Mouse (Mus musculus) G1E-ER4 (cell line): ENCODE data around the gene Clec2l. TPM values are rescaled to one million over a fixed set of nuclear protein-coding genes. Genes with fewer than 3 reads are reported as not detected.

Experiments used
- GATA1 ChIP-seq: IDR thresholded peaks from one replicate; pipeline ENCODE4 v1.8.0; 2012; ENCODE audit warnings: low read length, inconsistent platforms
- polyA plus RNA-seq: library from polyadenylated mRNA; stranded (reverse); fragments of >175 nt; gene quantifications from 2 replicates; pipeline ENCODE4 v1.2.3, GENCODE M21; 2012

The Clec2l gene
- 0.24 and 0.27 TPM in 2 replicates for polyA plus RNA-seq

DNA sequence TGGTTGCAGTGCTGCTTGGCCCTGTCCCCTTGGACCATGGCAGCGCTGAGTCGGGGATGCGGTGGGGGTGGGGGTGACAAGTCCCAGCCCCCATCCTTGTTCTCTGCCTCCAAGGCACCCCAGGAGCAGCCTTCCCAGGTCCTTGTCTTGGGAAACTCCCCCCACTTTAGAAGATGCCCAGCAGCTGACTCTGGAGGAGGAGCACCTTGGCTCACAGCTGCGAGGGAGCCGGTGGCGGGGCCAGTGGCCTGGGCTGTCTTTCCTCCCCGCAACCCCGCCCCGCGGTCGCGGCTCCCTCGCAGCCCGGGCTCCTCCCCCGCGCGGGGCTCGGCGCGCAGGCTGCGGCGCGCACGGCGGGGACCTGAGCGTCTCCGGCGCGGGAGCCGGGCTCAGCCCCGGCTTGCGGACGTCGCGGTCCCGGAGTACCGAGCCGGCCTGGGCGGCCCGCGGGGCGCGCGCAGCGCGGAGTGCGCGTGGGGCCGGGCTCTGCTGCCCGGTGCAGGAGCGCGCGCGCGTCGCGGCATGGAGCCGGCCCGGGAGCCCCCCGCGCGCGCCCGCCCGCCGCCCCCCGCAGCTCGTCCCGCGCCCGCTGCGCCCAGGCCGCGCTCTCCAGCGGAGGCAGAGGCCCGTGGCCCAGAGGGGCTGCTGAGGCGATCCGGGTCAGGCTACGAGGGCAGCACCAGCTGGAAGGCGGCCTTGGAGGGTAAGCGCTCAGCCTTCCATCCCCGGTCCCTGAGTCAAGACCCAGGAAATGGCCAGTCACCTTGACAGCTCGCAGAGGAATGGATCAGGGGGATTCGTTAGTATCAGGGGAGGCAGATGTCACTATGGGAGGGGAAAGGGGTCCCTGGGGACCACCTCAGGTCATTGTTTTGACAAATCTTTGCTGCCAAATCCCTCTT is at the start of gene Clec2l:
TSS of gene Clec2l (plus strand) at position 356 of the 902 bp plus-strand sequence.
- TF ChIP-seq GATA1 = no peak

DNA sequence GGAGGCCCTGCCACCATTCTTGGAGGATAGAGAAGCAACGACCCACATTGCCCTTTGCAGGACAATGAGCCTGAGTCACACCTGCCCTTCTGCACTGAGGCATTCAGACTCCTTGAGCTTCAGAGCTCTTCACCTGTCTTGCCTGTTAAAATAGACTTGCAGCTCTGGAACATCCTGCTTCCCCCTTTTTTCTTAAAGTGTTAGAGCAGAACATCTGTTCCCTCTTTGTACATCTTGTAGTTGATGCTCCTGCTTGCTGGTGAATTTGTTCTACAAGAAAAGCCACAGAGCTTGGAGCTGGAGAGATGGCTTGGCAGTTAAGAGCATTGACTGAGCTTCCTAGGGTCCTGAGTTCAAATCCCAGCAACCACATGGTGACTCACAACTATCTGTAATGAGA is 40.5 kb upstream of the Clec2l start:
- TF ChIP-seq GATA1 = no peak

DNA sequence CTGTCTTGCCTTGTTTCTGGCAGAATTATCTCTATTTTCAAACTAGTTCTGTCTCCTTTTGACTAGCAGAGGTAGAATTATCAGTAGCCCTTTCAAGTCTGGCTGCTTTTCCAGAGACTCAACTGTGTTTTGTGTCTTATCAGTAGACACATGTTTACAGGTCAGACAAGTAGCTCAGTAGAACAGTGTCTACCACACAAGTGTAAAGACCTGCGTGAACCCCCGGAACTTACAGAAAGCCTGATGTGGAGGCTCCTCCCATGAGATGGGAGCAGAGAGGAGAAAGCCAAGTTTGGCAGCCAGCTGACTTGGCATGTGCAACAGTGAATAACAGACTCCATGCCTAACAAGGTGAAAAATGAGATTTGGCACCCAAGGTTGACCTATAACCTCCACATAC is 39.4 kb upstream of the Clec2l start:
- TF ChIP-seq GATA1 = no peak

DNA sequence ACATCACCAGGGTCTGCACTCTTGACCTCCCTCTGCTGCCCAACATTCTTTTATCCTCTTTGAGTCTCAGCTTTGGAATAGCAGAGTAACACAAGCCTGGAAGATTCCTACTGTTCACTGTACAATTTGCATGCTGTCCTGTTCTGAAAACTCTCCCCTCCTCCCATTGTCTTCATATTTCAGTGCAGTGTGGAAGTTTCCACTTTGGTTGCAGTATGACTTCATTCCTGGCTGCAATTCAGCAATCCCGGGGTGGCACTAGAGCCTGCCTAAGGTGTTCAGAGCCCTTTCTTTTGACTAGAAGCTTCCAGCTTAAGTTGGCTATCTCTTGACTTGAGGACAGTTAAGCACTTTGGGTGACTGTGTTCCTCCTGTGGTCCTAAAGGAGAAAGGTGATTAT is 38.4 kb upstream of the Clec2l start:
- TF ChIP-seq GATA1 = no peak

DNA sequence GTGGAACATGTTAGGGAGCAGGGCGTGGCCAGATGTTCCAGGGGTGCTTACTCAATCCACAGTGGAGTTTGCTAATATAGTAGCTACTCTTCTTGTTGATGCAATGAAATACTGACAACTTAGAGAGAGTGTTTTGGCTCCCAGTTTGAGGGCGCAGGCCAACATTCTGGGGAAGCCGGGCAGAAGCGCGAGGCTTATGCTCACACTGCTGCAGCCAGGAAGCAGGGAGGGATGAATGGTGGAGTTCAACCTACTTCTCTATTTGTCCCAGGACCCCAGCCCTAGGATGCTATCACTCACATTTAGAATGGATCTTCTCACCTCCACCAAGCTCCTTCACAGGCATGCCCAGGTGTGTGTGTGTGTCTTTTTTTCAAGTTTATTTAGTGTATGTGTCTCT is 36.8 kb upstream of the Clec2l start:
- TF ChIP-seq GATA1 = no peak

DNA sequence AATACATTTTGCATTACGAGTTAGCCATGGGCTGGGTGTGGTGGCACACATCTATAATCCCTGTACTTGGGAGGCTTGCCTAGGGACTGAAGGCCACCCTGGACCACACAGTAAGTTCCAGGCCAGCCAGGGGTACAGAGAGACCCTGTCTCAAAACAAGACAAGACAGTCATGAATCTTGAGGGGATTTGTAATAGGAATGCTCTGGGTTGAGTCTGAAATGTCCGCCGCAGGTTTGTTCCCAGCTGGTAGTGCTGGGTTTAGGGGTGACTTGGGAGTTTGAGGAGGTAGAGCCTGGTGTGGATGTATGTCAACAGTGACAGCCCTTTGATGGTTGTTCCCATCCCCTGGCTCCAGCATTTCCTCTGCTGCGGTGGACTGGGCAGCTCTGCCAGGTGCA is 35.8 kb upstream of the Clec2l start:
- no peak for TF ChIP-seq GATA1

DNA sequence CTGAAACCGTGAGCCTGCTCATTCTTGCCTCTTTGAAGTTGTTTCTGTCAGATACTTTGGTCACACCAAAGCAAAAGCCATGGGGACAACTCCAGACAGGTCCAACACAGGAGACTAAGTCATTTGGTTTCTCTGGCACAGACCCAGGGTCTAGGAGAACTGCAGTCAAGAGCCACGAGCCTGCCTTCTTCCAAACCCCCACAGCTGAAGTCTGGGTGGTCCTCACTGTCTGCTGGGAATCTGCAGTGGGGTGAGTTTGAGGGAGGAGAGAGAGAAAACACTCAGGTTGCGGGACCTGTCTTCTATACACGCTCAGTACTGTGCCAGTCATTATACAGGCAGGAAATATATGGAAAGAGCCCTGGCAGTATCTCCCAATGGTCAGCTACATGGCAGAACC is 35.4 kb upstream of the Clec2l start:
- no peak for TF ChIP-seq GATA1

DNA sequence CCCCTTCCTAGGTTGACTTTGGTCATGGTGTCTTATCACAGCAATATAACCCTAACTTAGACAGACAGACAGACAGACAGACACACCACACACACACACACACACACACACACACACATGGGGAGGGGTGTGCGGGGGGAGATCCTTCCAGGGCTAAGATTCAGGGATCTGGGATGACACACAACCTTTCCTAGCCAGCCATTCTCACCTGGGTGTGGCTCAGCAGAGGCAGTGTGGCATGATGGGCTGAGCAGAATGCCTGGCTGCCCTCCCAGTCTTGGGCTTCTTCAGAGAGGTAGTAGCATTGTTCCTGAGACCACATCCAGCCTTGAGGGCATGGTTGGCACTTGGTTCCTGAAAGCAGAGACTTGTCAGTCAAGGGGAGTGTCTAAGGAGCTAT is 33.3 kb upstream of the Clec2l start:
- no peak for TF ChIP-seq GATA1

DNA sequence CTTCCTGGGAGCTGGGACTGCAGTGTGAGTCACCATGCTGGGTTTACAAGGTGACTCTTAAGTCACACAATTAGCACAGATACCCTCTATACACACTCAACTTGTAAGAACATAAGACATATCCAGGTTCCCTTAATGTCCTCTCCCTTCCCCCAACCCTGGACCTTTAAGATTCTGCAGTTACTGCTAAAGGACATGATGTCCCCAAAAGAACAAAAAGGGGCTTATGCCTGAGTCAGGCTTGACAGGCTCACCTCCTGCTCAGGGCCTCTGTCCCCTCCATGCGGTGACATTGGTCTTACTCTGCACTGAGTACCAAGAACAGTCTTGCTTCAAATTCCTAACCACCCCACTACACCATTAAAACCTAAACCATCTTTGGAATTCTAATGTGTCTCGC is 30.0 kb upstream of the Clec2l start:
- no peak for TF ChIP-seq GATA1

DNA sequence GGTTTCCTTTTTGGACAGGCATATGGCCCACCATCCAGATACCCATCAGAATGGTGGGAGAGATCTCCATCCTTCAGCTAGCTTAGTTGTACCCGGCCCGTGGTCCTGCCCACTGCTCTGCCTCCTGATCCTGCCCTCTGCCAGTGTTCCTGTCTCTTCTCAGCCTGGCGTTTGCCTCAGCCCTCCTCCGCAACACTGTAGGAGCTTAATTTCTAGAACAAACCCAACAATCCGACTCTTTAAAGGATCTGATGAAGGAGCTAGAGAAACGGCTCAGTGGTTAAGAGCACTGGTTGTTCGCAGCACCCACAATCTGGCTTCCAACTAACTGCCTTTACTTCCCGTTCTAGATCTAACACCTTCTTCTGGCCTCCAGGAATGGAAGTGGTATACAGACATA is 28.4 kb upstream of the Clec2l start:
- no peak for TF ChIP-seq GATA1

DNA sequence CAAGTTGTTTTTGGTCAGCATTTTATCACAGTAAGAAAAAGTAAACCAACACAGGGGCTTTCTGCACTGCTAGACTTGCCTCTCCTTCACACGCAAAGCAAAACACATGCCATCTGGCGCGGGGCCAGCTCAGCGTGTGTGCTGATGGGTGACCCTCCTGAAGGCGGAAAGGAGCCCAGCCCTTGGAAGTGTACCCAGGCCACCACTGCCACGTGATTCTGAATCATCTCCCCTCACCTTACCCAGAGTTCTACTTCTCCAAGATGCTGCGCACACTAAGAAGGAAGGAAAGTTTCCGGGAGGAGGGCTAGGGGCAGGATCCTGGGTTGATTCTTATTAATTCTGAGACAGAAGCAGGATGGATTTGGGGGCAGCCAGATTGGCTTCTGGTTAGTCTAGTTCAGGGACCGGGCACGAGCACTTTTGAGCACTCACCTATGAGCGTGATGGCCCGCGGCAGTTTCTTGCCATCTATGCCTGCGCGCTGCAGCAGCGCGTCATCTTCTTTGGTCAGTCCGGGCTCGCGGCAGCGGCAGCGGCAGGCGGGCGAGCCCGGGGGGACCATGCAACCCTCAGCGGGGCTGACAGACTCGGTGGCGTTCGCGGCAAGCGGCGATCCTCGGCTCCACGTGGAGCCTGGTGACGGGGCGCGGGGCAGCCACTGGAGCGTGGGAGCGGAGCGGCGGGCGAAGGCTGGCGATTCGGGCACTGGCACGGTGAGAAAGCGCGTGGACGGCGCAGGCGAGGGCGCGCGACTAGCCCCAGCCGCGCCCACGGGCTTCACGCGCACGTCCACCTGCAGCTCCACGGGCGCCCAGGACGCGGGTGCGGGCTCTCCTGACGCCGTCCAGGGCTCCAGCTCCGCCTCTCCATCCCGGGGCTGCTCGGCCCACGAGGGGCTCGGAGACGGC is 26.7 kb upstream of the Clec2l start:
- TF ChIP-seq GATA1 = no peak

DNA sequence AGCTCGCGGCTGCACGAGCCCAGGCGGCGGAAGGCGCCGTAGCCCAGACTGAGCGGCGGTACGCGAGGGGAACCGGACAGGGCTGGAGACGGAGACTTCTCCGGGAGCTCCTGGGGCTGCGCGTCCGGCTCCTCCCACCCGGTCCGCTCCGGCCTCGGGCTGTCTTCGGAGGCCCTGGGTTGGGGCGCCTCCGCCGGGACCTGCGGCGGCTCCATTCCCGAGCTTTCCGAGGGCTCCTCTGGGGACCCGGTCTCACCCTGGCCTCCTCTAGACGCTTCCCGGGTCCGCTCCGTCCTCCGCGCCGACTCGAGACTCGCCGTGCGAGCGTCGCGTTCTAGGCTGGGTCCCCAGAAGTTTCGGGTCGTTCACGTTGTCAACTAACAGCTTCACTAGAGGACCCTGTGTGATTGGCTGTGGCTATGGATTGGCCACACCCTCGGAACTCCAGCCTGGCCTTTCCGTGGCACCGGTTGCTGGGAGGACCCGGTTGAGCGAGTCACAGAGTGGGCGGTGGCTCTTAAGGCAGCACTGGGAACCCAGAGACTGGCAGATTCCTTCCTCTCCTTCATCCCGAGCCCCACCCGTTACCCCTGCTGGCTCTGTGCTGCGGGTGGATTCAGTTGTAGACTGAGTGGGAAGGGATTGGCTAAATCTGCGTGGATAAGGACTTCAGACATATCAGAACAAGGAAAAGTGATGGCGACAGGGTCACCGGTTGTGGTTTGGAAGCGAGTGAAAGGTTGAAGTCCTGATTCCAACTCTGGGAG is 25.8 kb upstream of the Clec2l start, which contains the start of gene Klrg2:
TSS of gene Klrg2 (minus strand) at position 391 of the 767 bp plus-strand sequence.
- no peak for TF ChIP-seq GATA1

DNA sequence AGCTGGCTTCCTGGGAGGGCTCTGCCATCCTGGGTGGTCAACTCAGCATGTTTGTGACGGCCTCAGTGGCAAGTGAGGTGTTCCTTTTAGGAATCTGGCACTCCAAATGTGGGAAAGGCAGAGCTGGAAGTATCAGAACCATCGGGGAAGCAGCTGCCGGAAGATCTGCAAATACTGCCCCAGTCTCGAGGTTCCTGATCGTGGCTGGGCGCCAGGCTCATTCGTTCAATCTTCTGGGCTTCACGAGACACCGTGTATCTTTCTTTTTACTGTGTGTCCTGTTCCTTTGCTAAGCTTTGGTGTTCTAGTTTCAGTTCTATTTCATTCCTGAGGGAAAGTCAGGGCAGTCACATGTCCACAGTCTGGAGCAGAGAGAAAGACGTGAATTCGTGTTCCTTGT is 22.5 kb upstream of the Clec2l start:
- no peak for TF ChIP-seq GATA1

DNA sequence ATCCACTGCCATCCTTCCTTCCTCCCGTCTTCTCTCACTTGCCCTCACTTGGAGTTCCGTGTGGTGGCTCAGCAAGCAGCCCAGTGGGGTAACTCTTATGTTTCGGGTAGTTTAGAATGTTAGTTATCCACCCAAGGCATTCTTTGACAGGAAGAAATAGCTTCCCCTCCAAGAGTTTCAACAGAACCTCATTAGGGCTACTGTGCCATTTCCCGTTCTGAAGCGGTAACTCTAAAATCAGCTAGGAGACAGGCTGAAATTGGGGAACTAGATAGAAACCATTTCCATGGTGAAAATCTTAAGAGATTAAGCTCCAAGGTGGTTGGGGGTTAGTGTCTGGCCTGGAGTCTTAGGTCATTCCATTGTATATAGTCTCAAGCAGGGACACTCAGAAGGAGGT is 21.6 kb upstream of the Clec2l start:
- TF ChIP-seq GATA1 = no peak

DNA sequence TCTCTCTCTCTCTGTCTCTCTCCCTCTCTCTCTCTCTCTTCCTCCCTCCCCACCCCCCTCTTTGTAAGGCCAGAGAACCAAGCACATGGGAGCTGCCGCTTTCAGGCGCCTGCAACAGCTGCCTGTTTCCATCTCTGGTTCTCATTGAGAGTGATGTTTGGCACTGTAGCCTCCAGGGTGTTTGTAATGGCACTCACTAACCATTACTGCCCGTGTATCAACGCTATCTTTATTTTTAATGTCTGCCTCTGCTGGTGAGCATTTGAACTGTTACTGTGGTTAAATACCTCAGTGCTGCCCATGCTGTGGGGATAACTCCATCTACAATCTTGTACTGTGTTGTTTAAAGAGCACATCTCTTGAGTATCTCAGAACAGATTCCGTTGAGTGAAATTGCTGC is 21.2 kb upstream of the Clec2l start:
- TF ChIP-seq GATA1 = no peak

DNA sequence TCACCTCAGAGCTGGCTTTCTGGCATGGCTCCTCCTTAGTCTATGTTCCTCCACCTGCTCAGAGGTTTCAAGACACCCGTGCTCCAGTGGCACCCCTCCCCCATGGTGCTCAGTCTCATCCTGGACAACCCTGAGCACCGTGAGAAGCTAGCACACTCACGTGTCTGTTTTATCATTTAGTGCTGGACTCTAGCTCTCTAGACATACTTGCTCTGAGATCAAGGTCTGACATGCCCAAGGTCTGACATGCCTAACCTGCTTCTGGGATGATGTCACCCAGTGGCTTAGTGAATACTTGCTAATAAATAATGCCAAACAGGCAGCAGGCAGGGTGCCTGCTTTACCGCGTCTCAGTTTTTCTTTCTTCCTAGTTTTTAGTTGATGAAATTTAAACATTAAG is 20.3 kb upstream of the Clec2l start:
- TF ChIP-seq GATA1 = no peak
